Mouse (Mus musculus) liver, embryonic 16.5 days (tissue): ENCODE data around the gene Traf2. TPM values are rescaled to one million over a fixed set of nuclear protein-coding genes. Genes with fewer than 3 reads are reported as not detected.

Experiments
- ATAC-seq: fragments of 200-750 bp; cut with Nextera tagmentation; 2 replicates; pipeline ENCODE4 v1.8.0; 2017; ENCODE audit warnings: low read depth, mild to moderate bottlenecking, moderate number of reproducible peaks, moderate library complexity
- H3K27ac ChIP-seq: fragments of 300-500 bp; sonication (generic); 2 replicates; pipeline ENCODE4 v1.5.1; 2014; ENCODE audit warnings: mild to moderate bottlenecking, low read length
- H3K27me3 ChIP-seq: fragments of 300-500 bp; sonication (generic); 2 replicates; pipeline ENCODE4 v1.6.1; 2014; ENCODE audit warnings: low read depth, low read length, mixed read lengths; ENCODE audit not compliant: control insufficient read depth, insufficient read depth
- H3K36me3 ChIP-seq: fragments of 300-500 bp; sonication (generic); 2 replicates; pipeline ENCODE4 v1.6.1; 2014; ENCODE audit warnings: mild to moderate bottlenecking; ENCODE audit not compliant: control insufficient read depth, insufficient read depth
- H3K4me1 ChIP-seq: fragments of 300-500 bp; sonication (generic); 2 replicates; pipeline ENCODE4 v1.6.1; 2014; ENCODE audit warnings: low read depth, low read length, mixed read lengths; ENCODE audit not compliant: control insufficient read depth
- H3K4me2 ChIP-seq: fragments of 300-500 bp; sonication (generic); 2 replicates; pipeline ENCODE4 v1.6.1; 2014; ENCODE audit warnings: low read depth, low read length, mixed read lengths
- H3K4me3 ChIP-seq: fragments of 300-500 bp; sonication (generic); 2 replicates; pipeline ENCODE4 v1.5.1; 2014; ENCODE audit warnings: low read depth, mild to moderate bottlenecking, low read length
- H3K9ac ChIP-seq: fragments of 300-500 bp; sonication (generic); 2 replicates; pipeline ENCODE4 v1.6.1; 2014; ENCODE audit warnings: low read depth, low read length
- H3K9me3 ChIP-seq: fragments of 300-500 bp; sonication (generic); replicated peaks from 2 replicates; pipeline ENCODE4 v1.6.1; 2016; ENCODE audit warnings: low read length; ENCODE audit not compliant: control insufficient read depth
- WGBS: fragments of 180-500 bp; shearing (Covaris S2); extraction: QIAGEN DNeasy Blood & Tissue Kit; methylation state at CpG from one replicate; pipeline ENCODE4 v1.1.7; 2014; ENCODE audit not compliant: insufficient replicate concordance; 5-methylcytosine and 5-hydroxymethylcytosine counted together
- polyA plus RNA-seq: library from polyadenylated mRNA; unstranded; fragments of >200 nt; fragmentation: Nextera tagmentation; extraction: Ambion mirVana; gene quantifications from 2 replicates; pipeline ENCODE4 v1.2.1, GENCODE M21; 2015

Traf2 gene
- polyA plus RNA-seq, 1 experiment from 2014 or later: 13.0 TPM

DNA sequence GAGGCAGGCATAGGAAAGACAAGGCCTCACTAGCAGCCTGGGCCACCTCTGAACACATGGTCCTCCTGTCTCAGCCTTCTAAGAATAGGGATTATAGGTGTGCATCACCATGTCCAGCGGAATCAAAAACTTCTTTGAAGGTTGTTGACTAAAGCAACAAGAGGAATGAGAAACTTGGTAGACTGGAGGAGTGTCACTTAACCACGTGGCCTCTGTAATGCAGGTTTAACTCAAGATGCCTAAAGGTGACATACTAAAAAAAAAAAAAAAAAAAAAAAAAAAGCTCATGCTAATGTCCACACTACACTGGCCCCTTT, 11.9 kb downstream of the Traf2 start:
- Histone ChIP-seq H3K27me3 (no peaks in the 10 kb centered on the region), H3K4me2 (no peak overlapping the region), H3K9ac (no peak overlapping the region), H3K36me3 (peaks cover 23% of the 10 kb centered on the region), H3K9me3 (no peaks in the 10 kb centered on the region), H3K4me1 (no peaks in the 10 kb centered on the region), H3K4me3 (no peak overlapping the region), H3K27ac (no peak overlapping the region)
- WGBS: 83% methylated on average over 2 of the region's 2 CpGs
- no peak for ATAC-seq

DNA sequence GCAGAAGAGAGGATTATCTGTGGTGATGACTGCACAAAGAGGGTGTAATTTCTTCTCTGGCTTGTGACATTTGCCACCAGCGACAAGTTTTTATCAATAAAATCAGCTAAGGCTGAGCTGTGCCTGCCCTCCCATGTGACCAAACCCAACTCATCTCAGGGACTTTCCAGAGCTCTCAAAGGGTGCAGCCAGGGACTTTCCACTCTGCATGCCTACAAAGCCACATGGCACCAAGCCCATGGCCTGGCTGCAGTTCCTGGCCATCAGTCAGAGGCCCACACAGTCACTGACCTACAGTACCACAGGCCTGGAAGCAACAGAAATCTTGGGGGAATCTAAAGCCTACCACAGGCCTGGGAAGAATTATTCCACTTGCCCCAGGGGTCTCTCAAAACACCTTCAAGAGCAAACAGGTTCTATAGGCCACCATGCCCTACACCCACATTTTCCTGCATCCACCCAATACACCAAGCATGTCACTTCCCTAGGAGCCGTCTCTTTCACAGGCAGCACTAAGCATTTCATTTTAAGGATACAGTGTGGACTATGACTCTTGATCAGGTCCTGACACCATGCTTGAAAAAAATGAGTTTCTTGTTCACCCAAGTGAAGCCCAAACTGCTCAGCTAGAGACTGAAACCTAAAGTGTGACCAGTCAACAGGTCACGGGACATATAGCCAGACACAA, 12.4 kb downstream of the Traf2 start:
- no peak overlapping the region for H3K9ac ChIP-seq
- H3K4me2 ChIP-seq: no peak overlapping the region
- no peak overlapping the region for H3K4me3 ChIP-seq
- no peak overlapping the region for H3K27ac ChIP-seq
- no peaks in the 10 kb centered on the region for H3K27me3 ChIP-seq
- WGBS: 58% methylated on average over 3 of the region's 3 CpGs
- H3K9me3 ChIP-seq: no peaks in the 10 kb centered on the region
- no peak for ATAC-seq
- H3K36me3 ChIP-seq: peaks cover 23% of the 10 kb centered on the region
- no peaks in the 10 kb centered on the region for H3K4me1 ChIP-seq

DNA sequence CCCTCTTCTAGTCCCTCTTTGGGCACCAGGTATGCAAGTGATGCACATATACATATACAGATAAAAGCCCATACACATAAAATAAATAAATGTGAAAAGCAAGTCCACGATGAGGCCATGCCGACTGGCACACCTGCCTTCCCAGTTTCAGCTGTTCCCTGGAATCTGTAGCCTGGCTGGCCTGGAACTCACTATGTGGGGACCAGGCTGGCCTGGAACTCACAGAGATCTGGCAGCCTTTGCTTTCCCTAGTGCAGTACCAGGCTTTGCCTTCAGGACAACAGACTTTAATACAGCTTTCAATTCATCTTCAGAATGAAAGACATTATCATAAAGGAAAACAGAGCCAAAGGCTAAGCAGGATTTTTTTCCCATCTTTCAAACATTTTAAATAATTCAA, 13.0 kb downstream of the Traf2 start:
- H3K9me3 ChIP-seq: no peaks in the 10 kb centered on the region
- 83% methylated on average over 2 of the region's 2 CpGs for WGBS
- peaks cover 26% of the 10 kb centered on the region for H3K36me3 ChIP-seq
- H3K4me3 ChIP-seq: no peak overlapping the region
- no peak for ATAC-seq
- H3K27me3 ChIP-seq: no peaks in the 10 kb centered on the region
- H3K4me2 ChIP-seq: no peak overlapping the region
- no peaks in the 10 kb centered on the region for H3K4me1 ChIP-seq
- no peak overlapping the region for H3K27ac ChIP-seq
- no peak overlapping the region for H3K9ac ChIP-seq

DNA sequence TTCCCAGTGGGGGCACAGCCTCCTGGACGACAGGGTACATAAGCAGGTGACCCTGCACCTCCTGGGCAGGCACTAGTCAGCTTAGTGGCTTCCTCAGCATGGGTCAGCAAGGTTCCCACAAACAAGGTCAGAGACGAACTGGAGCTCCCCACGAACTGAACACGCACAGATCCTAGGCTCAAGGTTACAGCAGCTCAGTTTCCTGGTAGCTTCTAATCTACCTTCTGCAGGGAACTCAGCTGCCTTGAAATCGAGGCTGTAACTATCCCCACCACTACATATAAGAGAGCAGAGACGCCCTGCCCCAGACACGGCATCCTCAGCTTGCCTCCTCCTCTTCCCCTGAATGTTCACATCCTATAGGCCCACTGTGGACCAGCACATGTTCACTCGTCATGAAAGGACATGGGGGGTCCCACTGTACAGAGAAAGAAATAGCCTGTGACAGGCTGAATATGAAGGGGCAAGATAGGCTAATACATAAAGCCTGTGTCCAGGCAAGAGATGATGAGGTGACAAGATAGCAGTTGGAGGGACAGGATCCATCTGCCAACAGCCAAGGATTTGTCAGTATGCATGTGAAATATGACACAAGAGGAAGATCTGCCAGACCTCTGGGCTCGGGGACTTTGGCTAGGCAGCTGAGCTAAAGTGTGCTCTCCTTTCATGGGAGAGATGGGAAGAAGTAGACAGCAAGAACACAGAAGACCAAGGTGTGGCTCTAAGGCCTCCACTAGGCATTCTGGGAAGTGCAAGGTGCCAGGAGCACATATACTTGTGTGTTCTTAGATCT, 20.0 kb downstream of the Traf2 start:
- H3K27me3 ChIP-seq: no peaks in the 10 kb centered on the region

DNA sequence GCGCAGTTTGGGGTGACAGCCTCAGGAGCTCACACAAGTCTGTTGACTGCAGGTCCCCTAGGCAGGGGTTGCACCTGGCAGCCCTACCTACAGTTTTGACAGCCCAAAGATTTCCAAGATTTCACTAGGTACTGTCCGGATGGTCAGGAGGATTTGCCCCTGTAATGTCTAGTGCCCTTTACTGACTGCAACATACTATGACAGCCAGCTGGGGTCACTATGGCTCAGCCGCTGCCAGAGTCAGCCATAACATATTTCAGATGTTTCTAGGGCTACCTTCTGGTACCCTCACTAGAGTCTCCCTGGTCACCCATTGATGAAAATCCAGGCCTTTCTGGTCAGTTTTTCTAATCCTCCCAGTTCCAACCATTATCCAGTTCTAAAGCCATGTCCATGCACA, 36.8 kb downstream of the Traf2 start:
- Histone ChIP-seq H3K4me2 (no peak overlapping the region), H3K9ac (no peak overlapping the region), H3K4me3 (no peak overlapping the region), H3K27ac (no peak overlapping the region), H3K4me1 (no peaks in the 10 kb centered on the region), H3K9me3 (no peaks in the 10 kb centered on the region), H3K36me3 (no peaks in the 10 kb centered on the region), H3K27me3 (no peaks in the 10 kb centered on the region)
- ATAC-seq: no peak
- 57% methylated on average over 3 of the region's 3 CpGs for WGBS

More for the DNA sequence above, 20.0 kb downstream of the Traf2 start:
- no peaks in the 10 kb centered on the region for H3K4me1 ChIP-seq
- no peak for ATAC-seq
- H3K9me3 ChIP-seq: no peaks in the 10 kb centered on the region
- peaks cover 50% of the 10 kb centered on the region for H3K36me3 ChIP-seq
- WGBS: 66% methylated on average over 9 of the region's 9 CpGs
- no peak overlapping the region for H3K4me3 ChIP-seq
- H3K9ac ChIP-seq: no peak overlapping the region
- H3K4me2 ChIP-seq: no peak overlapping the region
- no peak overlapping the region for H3K27ac ChIP-seq

DNA sequence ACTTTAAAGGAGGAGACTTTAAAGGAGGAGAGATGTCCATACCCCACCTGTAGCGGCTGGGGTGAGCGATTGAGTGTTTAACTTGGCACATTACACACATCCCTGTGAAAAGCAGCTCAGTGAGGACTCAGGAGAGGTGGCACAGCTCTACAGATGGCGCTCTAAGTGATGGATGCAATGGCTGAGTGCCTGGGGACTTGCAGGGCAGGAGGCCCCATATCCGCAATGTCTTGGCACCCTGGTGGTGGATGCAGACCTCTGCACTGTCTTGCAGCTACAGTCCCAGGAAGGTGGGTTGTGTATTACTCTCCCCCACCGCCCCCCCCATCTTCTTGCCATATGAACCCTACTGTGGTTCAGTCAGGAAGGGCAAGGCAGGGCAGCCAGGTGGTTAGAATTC, 39.8 kb downstream of the Traf2 start:
- Histone ChIP-seq H3K4me3 (no peak overlapping the region), H3K9me3 (no peaks in the 10 kb centered on the region), H3K36me3 (peaks cover 6% of the 10 kb centered on the region; the same call in 1 of the 2 replicates), H3K4me2 (no peak overlapping the region), H3K9ac (no peak overlapping the region), H3K4me1 (peaks cover 18% of the 10 kb centered on the region), H3K27ac (no peak overlapping the region), H3K27me3 (no peaks in the 10 kb centered on the region)
- ATAC-seq: no peak
- WGBS: 41% methylated on average over 5 of the region's 5 CpGs

DNA sequence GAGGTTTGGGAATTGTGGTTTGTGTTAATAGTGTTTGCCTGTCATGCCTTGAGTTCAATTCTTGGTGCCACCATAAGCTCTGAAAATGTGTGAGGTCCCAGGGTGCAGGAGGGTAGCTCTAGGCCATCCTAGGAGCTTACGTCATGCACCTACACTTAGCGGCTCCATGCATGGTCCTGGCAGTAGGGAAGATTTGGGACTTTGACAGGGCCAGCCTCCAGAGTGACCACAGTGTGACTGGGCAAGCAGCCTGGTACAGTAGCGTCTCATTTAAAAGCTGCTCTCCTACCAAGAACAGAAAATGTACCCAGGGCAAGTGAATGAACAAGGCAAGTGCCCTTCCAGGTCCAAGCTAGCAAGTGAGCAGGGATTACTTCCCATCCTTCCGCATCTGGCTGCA, 40.9 kb downstream of the Traf2 start:
- H3K4me3 ChIP-seq: no peak overlapping the region
- 78% methylated on average over 4 of the region's 4 CpGs for whole genome bisulfite sequencing
- H3K9ac ChIP-seq: no peak overlapping the region
- H3K36me3 ChIP-seq: peaks cover 6% of the 10 kb centered on the region; the same call in 1 of the 2 replicates
- no peak overlapping the region for H3K27ac ChIP-seq
- no peaks in the 10 kb centered on the region for H3K27me3 ChIP-seq
- ATAC-seq: no peak
- peaks cover 27% of the 10 kb centered on the region for H3K4me1 ChIP-seq
- H3K4me2 ChIP-seq: no peak overlapping the region
- H3K9me3 ChIP-seq: no peaks in the 10 kb centered on the region

DNA sequence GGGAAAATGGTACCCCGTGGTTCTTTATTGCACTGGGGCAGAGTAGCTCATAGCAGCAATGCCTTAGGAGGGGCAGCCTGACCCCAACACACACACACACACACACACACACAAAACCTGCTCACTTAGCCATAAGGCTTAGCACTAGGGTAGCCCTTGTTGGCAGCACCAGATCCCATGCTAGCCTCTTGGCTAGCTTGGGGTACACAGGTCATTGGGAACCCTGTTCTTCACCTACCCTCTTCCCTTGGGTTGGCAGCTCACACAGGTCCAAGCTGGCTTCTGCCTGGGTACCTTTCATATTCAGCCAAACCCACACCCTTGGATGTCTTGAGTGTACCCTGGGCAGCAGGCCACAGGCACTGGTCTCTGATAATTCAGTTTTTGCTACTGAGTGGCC, 41.7 kb downstream of the Traf2 start:
- H3K27me3 ChIP-seq: no peaks in the 10 kb centered on the region
- no peak for ATAC-seq
- no peaks in the 10 kb centered on the region for H3K9me3 ChIP-seq
- H3K4me1 ChIP-seq: peaks cover 32% of the 10 kb centered on the region
- no peak overlapping the region for H3K4me3 ChIP-seq
- no peak overlapping the region for H3K9ac ChIP-seq
- no peak overlapping the region for H3K27ac ChIP-seq
- peaks cover 6% of the 10 kb centered on the region; the same call in 1 of the 2 replicates for H3K36me3 ChIP-seq
- 61% methylated on average over 1 of the region's 1 CpGs for WGBS
- H3K4me2 ChIP-seq: no peak overlapping the region

DNA sequence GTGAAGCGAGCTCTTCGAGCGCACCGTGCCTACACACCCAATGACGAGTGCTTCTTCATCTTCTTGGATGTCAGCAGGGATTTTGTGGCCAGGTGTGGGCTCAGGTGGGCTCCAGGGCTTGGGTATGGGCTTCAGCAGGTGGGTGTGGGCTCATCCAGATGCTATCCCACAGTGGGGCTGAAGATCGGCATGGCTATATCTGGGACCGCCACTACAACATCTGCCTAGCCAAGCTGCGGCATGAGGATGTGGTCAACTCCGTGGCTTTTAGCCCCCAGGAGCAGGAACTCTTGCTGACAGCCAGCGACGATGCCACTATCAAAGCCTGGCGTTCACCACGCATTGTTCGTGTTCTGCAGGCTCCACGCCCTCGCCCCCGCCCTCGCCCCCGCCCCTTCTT, 42.2 kb downstream of the Traf2 start:
- H3K4me2 ChIP-seq: no peak overlapping the region
- 51% methylated on average over 19 of the region's 19 CpGs for WGBS
- H3K4me3 ChIP-seq: no peak overlapping the region
- no peak overlapping the region for H3K27ac ChIP-seq
- no peak overlapping the region for H3K9ac ChIP-seq
- H3K9me3 ChIP-seq: no peaks in the 10 kb centered on the region
- ATAC-seq: no peak
- H3K4me1 ChIP-seq: peaks cover 36% of the 10 kb centered on the region
- peaks cover 6% of the 10 kb centered on the region; the same call in 1 of the 2 replicates for H3K36me3 ChIP-seq
- no peaks in the 10 kb centered on the region for H3K27me3 ChIP-seq
